Mouse (Mus musculus) kidney, adult 2 months (tissue): ENCODE data around the gene Olfr1253.

Experiments
- CTCF ChIP-seq: fragments of 200-500 bp; conservative IDR thresholded peaks from 2 replicates; pipeline ENCODE4 v1.5.1; 2011; ENCODE audit warnings: low read depth, mild to moderate bottlenecking, control low read depth, low read length, moderate library complexity, mixed read lengths; ENCODE audit not compliant: insufficient read depth, insufficient read length
- POLR2A ChIP-seq: fragments of 200-500 bp; IDR thresholded peaks from one replicate; pipeline ENCODE4 v1.6.1; 2011; ENCODE audit warnings: low read depth, low read length, control low read depth

- TF ChIP-seq CTCF (no peak), POLR2A (no peak)
These were observed 36.6 kb upstream of the Olfr1253 start, which contains the start of gene Olfr1254 for GRCm38 (mm10) chr2:89793519-89793918.
